Mouse (Mus musculus) CD4-positive, CD25-positive, alpha-beta regulatory T cell, adult 4 months (primary cell): ENCODE results near the gene Mgll. TPM values are rescaled to one million over a fixed set of nuclear protein-coding genes. Genes with fewer than 3 reads are reported as not detected.
A peak's percentile ranks its signal among the peaks of the same experiment; 100 is the strongest.

Experiments used
- ATAC-seq: one replicate; pipeline ENCODE4 v1.8.0; 2017
- polyA plus RNA-seq, 2 experiments: library from polyadenylated mRNA; unstranded; fragments of 100-300 nt; shearing (Covaris generic); gene quantifications; one replicate each; pipeline ENCODE4 v1.2.1; 2017

Gene Mgll
- polyA plus RNA-seq, 2 experiments from 2014 or later: 0.27 TPM; not detected in 1

DNA sequence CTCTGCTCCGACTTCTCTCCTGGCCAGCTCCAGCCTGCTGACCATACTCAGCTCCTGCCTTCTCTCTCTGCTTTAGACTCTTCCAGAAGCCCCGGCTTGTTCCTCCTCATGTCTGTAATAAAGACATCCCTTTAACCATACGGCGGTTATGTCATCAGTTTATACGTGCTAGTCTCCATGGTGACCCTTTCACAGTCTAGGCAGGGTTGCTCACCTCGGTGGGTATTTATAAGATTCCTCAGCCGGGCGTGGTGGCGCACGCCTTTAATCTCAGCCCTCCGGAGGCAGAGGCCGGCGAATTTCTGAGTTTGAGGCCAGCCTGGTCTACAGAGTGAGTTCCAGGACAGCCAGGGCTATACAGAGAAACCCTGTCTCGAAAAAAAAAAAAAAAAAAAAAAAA lies 51.1 kb downstream of the Mgll start:
- ATAC-seq: no peak

DNA sequence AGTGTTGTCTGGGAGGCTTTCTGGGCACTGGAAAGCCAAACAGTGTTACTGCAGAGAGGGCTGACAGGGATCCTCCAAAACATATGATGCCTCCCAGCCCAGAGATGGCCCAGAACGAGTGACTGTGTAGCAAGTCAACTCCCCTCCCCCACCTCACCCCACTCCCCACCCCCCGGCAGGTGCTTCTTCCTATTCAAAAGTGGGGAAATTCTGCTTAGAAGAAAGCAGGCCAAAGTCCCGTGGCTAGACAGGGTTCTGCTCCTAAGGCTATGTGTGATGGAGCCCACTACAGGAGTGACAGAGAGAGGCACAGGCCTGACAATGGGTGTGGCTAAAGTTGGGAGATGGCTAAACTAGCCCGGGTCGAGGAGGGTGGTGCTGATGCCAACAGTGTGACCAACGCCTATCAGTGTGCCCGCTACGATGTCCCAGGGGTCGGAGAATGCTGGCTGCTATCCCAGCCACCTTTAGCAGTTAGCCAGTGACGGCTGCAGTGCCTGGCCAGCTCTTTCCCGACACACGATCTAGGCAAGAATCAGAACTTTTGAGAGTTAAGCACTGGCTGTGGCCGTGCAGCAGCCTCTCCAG lies 52.2 kb downstream of the Mgll start:
- no peak for ATAC-seq

DNA sequence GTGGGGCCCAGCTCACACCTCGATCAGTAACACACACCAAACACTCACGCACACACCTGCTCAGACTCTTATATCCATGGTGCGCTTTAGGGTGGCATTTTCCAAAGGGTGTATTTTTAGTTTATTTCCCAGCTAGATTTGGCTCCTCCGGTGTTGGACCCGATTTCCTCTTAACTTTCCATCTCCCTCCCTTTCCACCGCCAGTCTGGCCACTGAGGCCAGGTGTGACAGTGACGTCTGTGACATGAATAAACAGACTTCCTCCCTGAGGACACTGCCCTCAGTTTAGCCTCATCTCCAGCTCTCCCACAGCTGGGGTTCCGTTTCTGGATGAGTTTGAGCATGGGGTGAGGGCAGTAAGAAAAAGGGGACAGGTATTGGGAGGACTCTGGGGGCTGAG lies 52.8 kb downstream of the Mgll start:
- ATAC-seq: no peak

DNA sequence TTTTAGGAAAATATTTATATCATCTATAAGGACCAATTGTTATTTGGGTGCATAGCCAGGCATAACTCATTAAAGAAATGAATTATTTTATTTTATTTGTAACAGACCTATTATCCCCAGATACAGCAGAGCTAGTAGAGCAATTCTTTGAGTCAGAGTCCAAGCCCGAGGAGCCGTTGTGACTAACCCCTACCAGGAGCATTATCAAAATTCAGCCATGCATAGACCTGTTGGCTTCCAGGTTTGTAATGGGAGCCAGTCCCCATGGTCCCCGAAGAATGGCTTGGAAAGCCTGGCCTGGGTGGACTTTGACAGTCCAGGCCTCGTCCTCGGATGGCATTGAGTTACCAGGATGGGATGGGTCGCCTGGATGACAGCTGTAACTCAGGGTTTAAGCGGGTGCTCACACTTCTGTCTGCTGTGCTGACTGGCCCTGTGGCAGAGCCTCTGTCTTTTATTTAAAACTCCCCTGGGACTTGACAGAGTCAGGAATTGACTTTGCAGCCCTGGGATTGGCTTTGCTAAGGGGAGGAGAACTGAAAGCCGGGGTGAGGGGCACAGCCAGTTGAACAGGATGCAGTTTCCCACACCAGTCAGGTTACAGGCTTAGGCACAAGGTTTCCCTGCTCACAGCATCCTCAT lies 54.0 kb downstream of the Mgll start:
- no peak for ATAC-seq

DNA sequence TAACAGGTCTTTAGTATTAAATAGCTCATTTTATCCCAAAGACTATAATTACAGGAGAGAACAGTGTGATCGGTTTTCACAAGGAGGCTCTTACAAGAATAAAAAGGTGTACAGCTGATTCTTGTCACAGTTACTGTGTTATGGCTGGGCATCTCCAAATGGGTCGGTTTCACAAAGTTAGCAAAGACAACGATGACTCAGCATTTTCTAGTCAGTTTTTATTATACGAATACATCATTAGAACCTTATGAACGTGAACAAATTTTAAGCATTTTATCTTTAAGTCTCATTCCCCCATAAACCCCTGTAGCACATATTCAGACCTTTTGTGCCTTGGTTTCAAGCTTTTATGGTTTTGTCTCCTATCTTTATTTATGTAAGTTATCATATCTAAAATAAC lies 55.5 kb downstream of the Mgll start:
- no peak for ATAC-seq

DNA sequence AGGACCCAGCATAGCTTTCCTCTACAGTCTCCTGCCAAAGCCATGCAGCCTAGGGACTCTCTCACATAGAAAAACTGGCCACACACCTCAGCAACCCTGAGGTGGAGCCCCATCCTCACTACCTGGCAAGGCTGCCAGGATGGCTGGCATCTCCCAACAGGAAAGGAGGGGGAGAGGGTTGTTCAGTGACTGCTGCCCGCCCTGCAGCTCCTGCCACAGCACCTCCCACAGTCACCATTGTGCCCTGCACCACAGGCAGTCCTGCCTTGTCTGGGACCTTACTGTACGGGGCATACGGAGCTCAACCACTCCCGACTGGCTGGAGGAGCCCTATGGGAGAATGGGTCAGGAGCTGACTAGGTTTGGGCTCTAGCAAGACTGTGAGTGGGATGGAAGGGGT lies 57.7 kb downstream of the Mgll start:
- no peak for ATAC-seq

DNA sequence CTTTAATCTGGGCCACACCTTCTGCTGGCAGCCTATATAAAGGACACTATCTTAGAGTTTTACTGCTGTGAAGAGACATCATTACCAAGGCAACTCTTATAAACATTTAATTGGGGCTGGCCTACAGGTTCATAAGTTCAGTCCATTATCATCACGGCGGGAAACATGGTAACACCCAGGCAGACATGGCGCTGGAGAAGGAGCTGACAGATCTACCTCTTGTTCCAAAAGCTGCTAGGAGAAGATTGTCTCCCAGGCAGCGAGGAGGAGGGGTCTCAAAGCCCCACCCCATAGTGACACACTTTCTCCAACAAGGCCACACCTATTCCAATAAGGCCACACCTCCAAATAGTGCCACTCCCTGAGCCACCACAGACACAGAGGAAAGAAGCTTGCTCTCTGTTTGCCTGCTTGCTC lies 58.8 kb downstream of the Mgll start:
- ATAC-seq: peak; percentile 32

DNA sequence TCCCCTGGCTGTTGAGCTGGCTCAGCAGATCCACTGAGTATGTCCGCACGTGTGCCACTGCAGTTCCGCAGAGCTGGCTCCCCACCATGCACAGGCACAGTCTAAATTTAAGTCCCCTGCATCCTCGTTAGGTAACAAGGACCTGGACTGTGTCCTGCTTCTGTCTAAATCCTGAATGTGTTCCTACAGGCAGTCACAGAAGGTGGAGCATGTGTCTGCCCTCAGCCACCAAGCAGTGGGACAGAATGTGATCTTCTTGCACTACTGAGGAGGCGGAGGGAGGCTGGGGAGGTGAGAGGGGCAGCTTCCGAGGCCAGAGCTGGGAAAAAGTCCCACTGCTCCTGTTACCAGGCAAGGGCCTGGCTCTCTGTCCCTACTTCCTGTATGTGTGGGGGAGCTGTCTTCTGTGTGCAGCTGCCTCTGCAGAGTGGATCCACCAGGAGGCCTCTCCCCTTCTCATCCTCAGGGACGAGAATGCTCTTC lies 60.5 kb downstream of the Mgll start:
- ATAC-seq: no peak

DNA sequence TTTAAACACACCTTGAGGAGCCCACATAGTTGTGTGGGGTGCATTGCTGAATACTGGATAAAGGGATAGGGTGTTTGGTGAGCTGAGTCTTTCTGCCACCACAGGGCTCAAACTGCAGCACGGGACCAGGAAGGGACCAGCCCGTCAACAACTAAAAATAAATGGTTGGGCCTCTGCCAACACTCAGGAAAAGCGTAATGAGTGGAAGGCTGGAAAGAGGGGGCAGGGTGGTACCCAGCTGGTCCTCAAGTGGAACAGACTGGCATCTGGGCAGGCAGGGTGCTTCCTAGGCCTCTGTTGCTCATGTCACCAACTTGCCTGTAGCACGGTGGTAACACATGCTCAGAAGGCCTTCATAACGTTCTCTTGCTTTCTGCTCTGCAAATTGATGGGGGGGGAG lies 61.1 kb downstream of the Mgll start:
- no peak for ATAC-seq

DNA sequence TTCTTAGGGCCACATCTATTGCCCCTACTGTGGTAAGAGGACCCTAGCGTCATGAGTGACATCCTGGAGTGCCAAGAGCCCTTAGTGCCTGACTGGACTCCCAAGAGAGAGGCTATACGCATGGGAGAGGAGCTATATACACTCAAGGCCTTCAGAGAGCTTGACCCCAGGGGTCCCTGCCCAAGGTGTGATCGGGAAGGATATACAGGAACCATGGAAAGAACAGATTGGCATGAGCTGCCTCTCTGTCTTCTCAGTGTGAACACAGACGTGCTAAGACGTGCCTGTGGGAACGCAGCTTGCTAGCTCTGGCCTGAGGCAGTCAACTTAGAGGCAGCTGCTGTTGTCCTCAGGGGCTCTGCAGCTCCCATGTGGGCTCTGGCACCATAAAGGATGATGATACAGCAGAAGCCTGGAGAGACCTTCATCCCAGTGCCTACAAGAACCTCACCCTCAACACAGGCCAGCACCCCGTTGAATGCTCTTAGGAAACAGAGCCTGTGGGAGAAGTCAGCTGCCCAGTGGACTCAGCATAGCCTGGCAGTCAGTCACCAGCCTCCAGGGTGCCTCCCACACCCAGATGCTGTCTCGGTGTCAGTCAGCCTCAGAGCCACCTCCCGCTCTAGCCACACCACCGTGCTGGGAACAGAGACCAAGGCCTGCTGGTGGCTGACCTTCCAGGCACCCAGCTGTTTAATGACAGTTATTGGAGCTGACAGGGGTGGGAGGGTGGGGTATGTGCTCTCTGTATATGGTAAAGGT lies 61.8 kb downstream of the Mgll start:
- ATAC-seq: no peak

DNA sequence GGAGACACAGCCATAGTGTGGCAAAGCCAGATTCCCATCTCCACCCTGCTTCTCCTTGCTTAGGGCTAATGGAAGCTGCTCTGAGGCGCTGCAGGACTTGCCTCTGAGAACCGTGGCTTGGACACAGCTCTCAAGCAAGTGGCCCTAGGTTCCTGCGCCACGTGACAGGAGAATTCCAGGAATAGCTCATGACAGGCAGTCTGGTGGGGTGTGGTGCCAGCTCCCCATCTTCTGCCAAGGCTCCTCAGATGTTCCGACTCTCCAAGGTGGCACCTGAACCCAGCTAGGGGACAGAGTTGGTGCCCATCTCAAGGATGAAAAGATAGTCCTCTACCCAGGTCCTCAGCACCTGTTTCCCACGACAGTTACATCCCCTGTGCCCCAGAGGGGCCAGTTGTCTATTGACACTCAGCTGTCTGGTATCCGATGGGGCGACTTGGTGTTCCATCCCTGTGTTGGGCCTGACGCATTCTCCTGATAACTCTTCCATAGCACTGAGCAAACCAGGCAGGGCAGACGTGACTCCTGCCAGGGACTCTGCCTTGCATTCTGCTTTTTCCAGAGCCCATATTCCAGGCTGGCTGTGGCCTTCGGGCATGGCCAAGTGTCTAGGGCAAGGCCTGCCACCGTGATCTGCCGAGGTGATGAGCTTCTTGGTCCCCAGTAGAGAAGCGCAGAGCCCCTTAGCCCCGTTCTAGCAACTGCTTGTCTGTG lies 62.7 kb downstream of the Mgll start:
- ATAC-seq: no peak

DNA sequence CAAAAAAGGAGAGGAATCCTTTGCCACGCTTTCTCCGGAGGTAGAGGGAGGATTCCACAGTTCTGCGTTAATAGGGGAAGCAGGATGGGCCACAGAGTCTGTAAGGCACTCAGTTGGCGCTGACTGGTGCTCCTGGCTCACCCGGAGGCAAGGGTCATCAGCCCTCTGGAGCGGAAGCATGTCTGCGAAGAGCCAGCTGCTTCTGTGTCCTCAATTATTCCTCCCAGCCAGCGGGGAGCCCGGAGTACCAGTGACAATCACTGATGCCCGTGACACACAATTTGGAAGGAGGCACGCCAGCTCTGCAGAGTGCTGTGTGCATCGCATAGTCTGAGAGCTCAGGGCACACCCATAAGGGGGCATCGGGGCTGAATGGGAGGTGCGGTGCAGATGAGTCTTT lies 63.3 kb downstream of the Mgll start:
- no peak for ATAC-seq

DNA sequence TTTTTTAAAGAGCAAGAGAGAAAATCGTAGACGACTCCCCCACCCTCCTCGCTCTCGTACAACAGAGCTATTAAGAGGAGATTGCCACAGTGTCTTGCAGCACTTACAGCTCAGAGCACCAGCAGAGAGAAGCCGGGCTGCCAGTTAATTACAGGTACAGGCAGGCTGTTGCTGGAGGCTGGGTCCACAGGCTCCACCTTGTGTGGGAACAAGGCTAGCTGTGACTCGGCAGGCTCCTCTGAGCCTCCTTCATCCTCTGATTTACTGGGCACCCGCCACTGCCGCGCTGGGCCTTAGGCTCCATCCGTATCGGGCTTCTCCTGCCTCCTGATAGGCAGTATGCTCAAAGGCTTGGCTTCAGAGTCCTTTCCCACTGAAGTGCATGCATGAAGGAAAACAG lies 64.0 kb downstream of the Mgll start:
- no peak for ATAC-seq

DNA sequence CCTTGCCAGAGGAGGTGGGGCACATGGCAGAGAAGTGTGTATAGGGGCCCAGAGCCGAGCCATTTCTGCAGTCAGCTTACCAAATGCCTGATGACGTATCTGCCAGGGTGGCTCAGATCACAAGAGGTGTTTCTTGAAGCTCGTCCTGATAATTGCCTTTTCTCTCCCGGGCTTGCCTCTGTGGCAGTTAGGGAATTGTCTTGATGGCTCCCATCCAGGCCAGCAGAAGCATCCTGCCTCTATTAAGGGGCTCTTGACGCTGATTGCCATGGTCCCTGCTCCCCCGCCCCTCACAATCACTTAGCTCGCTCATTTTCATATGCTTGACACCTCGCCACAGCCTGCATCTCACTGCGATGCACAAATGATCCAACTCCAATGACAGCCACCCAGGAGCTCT lies 67.1 kb downstream of the Mgll start:
- no peak for ATAC-seq

DNA sequence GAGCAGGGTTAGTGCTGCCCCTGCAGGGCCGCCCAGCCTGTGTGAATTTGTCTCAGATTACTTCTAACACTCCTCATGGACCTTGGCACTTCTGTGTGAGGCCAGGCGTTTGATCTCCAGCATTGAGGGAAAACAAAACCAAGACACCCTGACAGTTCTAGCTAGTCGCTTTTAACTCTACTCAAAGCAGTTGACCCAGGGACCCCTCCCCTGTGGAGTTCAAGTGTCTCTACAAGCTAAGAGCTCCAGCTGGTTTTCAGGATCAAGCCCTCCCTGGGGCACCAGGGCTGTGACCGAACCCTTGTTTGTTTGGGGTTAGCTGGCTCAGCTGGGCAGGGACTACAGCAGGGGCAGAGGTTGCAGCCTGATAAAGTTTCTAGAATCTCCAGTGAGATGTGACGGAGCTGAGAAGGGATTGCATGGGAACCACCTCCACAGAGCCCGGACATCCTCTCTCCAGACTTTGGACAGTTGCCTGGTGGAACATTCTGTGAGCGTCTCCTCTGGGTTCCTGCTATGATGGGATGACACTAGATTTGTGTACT lies 68.0 kb downstream of the Mgll start:
- ATAC-seq: no peak

DNA sequence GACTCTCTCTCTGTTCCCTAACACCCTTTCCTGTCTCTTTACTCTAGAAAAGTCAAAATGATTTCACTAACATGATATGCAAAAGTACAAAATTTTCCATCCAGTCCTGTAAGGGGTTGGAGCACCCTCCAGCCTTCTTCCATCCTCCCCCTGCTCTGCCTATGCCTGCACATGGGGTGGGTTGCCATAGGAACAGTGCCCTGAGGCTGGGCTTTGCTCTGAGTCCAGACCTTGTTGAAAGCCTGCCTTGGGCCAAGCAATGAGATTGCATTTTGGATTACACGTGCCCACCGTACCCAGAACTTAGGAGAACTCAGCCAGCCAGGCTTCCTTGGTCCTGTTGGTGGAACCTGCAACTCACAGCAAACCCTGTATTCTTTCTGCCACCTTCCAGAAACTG lies 69.0 kb downstream of the Mgll start:
- ATAC-seq: no peak

DNA sequence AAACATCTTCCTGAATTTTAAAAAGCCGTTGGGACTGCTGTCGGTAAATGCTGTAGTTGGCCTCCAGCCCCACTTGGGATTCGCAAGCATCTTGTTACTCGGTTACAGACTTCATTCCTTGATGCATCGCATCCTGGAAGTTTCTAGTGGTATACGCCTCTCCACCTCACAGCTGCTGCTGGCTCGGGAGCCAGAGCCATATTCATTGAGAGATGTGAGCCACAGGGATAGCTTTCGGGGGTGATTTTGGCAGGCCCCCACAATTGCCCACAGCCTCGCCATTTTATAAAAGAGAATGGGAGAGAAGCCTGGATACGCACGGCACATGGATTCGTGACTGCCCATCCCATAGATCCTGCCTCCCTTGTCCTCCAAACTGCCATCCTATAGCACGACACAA lies 69.7 kb downstream of the Mgll start:
- ATAC-seq: no peak

DNA sequence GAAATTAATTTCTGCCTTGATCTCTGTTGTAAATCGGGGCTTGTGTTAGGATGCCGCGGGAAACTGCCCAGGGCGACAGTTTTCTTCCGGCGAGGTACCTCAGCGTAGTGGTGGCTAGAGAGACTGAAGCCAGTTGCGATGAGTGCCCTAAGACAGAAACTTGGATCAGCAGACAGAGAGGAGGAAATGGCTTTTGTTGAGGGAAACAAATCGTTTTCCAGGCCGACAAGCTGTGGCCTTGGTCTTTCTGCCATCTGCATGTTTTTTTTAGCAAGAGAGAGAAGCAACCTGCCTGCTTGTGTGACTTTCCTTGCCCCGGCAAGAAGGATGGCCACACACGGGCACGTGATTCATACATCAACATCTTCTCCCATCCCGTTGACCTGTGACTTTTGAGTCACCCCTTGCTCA lies 70.4 kb downstream of the Mgll start:
- no peak for ATAC-seq

DNA sequence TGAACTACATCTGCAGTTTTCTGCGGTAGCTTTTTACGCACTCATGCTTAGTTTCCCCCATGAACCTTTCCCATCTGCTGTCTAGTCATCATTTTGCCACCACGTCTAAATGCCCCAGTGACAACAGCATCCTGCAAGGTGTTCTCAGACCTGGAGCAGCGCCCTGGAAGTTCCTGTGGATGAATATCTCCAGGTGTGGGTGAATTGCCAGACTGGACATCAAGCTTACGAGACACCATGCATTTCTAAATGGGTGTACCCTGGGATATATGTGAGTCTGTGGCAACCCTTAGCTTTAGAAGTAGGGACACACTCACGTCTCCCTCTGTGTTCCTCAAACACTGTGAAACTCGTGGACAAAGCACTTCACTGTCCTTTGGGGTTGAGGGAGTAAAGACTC lies 76.0 kb downstream of the Mgll start:
- no peak for ATAC-seq

DNA sequence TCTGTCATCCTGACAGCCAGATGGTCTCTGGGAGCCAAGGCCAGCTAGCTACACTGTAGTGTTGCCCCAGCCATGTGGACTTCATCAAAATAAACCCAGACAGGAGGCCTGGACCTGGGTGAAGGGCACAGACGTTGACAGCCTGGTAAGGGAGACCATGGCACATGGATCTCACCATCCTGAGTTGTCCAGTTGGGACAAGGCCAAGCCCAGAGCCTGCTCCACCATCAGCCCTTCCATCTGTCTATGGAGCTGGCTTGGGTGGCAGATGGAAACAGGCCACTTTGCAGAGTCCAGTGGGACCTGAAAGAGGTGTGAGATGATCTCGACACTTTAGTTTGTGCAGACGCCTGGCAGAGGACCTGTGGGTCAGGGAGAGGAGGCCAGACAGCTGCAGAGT lies 76.5 kb downstream of the Mgll start:
- ATAC-seq: no peak

DNA sequence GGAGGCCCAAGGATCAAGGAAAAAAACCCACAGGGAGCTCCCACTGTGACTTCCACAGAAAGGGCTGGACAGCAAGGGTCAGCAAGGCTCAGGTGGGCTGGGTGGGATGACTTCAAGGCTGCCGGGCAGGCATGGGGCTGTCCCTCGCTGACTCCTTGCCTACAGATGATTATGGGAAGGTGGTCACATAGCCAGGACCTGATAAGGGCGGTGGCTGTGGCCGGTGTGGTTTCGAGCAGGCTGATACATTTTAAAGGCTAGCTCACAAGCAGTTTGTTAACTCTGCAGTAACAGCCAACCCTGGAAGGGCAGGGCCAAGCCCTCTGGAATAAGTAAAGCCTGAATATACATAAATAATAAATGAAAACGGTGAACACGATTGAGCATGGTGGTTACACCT lies 78.8 kb downstream of the Mgll start:
- no peak for ATAC-seq

DNA sequence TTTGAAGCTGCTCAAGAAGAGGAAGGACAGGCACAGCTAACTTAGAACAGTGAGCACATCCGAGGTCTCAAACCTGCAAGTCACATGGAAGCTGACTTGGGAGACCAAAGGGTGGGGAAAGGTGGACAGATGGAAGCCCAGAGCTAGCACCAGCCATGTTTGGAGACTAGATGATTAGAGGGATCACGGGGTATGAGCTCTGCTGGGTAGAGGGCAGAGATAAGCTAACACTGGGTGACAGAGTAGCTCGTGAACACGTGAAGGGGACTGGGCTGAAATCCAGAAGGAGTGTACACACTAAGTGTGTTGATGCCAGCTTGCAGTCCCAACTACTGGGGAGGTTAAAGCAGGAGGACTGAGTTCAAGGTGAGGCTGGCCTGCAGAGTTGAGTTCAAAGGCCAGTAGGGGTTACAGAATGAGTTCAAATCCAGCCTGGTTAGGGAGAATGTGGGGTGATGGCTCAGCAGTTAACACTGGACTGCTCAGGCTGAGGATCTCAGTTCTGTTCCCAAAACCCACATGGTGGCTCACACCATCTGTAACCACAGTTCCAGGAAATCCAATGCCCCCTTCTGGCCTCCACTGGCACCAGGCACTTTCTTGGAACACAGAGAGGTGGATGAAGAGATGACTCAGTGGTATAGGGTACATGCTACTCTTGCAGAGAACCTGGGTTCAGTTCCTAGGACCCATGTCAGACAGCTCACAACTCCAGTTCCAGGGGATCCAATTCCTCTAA lies 79.9 kb downstream of the Mgll start:
- ATAC-seq: no peak
